Mouse (Mus musculus) stomach, embryonic 14.5 days (tissue): Measurements from ENCODE around the gene Sorbs2. TPM values are rescaled to one million over a fixed set of nuclear protein-coding genes. Genes with fewer than 3 reads are reported as not detected.

Experiments
- ATAC-seq: fragments of 200-750 bp; cut with Nextera tagmentation; 2 replicates; pipeline ENCODE4 v1.8.0; 2017; ENCODE audit warnings: low read depth, moderate TSS enrichment; ENCODE audit not compliant: insufficient number of reproducible peaks, insufficient read depth, low FRiP score
- H3K27ac ChIP-seq: fragments of 300-500 bp; sonication (generic); 2 replicates; pipeline ENCODE4 v1.5.1; 2014; ENCODE audit warnings: mild to moderate bottlenecking, low read length, moderate library complexity, mixed read lengths
- H3K27me3 ChIP-seq: fragments of 300-500 bp; sonication (generic); 2 replicates; pipeline ENCODE4 v1.6.1; 2014; ENCODE audit warnings: low read length, control low read depth, mixed read lengths; ENCODE audit not compliant: control insufficient read depth, insufficient read depth
- H3K36me3 ChIP-seq: fragments of 300-500 bp; sonication (generic); 2 replicates; pipeline ENCODE4 v1.6.1; 2014; ENCODE audit warnings: mild to moderate bottlenecking, control low read depth, low read length, moderate library complexity, mixed read lengths; ENCODE audit not compliant: control insufficient read depth, insufficient read depth
- H3K4me1 ChIP-seq: fragments of 300-500 bp; sonication (generic); 2 replicates; pipeline ENCODE4 v1.6.1; 2014; ENCODE audit warnings: low read length, control low read depth, mixed read lengths; ENCODE audit not compliant: control insufficient read depth, insufficient read depth
- H3K4me2 ChIP-seq: fragments of 300-500 bp; sonication (generic); replicated peaks from 2 replicates; pipeline ENCODE4 v1.6.1; 2014; ENCODE audit warnings: low read depth, low read length, control low read depth
- H3K4me3 ChIP-seq: fragments of 300-500 bp; sonication (generic); 2 replicates; pipeline ENCODE4 v1.5.1; 2014; ENCODE audit warnings: low read depth, low read length, control low read depth
- H3K9ac ChIP-seq: fragments of 300-500 bp; sonication (generic); replicated peaks from 2 replicates; pipeline ENCODE4 v1.6.1; 2014; ENCODE audit warnings: low read depth, mild to moderate bottlenecking, control low read depth, low read length, moderate library complexity, mixed read lengths
- H3K9me3 ChIP-seq: fragments of 300-500 bp; sonication (generic); 2 replicates; pipeline ENCODE4 v1.6.1; 2016; ENCODE audit warnings: low read depth, low read length, control low read depth; ENCODE audit not compliant: control insufficient read depth
- WGBS: fragments of 180-500 bp; shearing (Covaris S2); extraction: QIAGEN DNeasy Blood & Tissue Kit; methylation state at CpG from one replicate; pipeline ENCODE4 v1.1.7; 2014; 5-methylcytosine and 5-hydroxymethylcytosine counted together
- polyA plus RNA-seq: library from polyadenylated mRNA; unstranded; fragments of >200 nt; fragmentation: Nextera tagmentation; extraction: Ambion mirVana; gene quantifications from 2 replicates; pipeline ENCODE4 v1.2.1, GENCODE M21; 2014

Gene Sorbs2
- polyA plus RNA-seq, 1 experiment from 2014 or later: 32.1 TPM

- ATAC-seq: no peak
- no peak overlapping the region for H3K9ac ChIP-seq
- no peak overlapping the region for H3K27ac ChIP-seq
- H3K4me2 ChIP-seq: no peak overlapping the region
- 64% methylated on average over 8 of the region's 8 CpGs for WGBS
- no peak overlapping the region for H3K4me3 ChIP-seq
- no peaks in the 10 kb centered on the region for H3K9me3 ChIP-seq
- no peaks in the 10 kb centered on the region for H3K27me3 ChIP-seq
- no peaks in the 10 kb centered on the region for H3K36me3 ChIP-seq
- no peaks in the 10 kb centered on the region for H3K4me1 ChIP-seq
Measured at GRCm38 (mm10) chr8:45631023-45631422, 123.4 kb downstream of the Sorbs2 start.

- 82% methylated on average over 6 of the region's 6 CpGs for WGBS
- no peak overlapping the region for H3K4me2 ChIP-seq
- H3K4me3 ChIP-seq: no peak overlapping the region
- no peaks in the 10 kb centered on the region for H3K27me3 ChIP-seq
- H3K36me3 ChIP-seq: no peaks in the 10 kb centered on the region
- no peak overlapping the region for H3K9ac ChIP-seq
- ATAC-seq: no peak
- no peaks in the 10 kb centered on the region for H3K9me3 ChIP-seq
- no peaks in the 10 kb centered on the region for H3K4me1 ChIP-seq
- H3K27ac ChIP-seq: no peak overlapping the region
Measured at GRCm38 (mm10) chr8:45635155-45635554, 127.6 kb downstream of the Sorbs2 start.

- H3K4me1 ChIP-seq: no peaks in the 10 kb centered on the region
- no peak overlapping the region for H3K27ac ChIP-seq
- no peaks in the 10 kb centered on the region for H3K36me3 ChIP-seq
- H3K4me3 ChIP-seq: no peak overlapping the region
- ATAC-seq: no peak
- H3K9me3 ChIP-seq: no peaks in the 10 kb centered on the region
- H3K9ac ChIP-seq: no peak overlapping the region
- no peaks in the 10 kb centered on the region for H3K27me3 ChIP-seq
- no peak overlapping the region for H3K4me2 ChIP-seq
- 82% methylated on average over 1 of the region's 1 CpGs for WGBS
Measured at GRCm38 (mm10) chr8:45637745-45638144, 130.2 kb downstream of the Sorbs2 start.

DNA sequence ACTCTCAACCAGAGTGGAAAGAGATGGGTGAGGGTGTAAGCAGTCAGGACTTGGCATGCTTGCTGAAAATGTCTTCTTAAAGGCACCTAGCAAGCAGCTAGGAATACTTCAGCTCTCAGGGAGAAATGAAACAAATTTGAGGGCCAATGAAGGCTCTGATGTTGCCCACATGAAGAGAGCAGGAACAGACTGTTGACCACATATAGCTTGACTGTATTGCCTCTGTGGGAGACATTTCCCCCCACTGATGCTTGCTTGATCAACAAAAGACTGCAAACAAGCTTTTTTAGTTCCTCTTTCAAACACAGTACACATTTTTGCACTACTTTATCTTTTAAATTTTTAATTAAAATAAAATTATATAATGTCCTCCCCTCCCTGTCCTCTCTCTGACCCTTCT, 131.9 kb downstream of the Sorbs2 start:
- Histone ChIP-seq H3K4me2 (no peak overlapping the region), H3K9me3 (no peaks in the 10 kb centered on the region), H3K27me3 (no peaks in the 10 kb centered on the region), H3K4me1 (no peaks in the 10 kb centered on the region), H3K9ac (no peak overlapping the region), H3K36me3 (no peaks in the 10 kb centered on the region), H3K27ac (no peak overlapping the region), H3K4me3 (no peak overlapping the region)
- no peak for ATAC-seq

DNA sequence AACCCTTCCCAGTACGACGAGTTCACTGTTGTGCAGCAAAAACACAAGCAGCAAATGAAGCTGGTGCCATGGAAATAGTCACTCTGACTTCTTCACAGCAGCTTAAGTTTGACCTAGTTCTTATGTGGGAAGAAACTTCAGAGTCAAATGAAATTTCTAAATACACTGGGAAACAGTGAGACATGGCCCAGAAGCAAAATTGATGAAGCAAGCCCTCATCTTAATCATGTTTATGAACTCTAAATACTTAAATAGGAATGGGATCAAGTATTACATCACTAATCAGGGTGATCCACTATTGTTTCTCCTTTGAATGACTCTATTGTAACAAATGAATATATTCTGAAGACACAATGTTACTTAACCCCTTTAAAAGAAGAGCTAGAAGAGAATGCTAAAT, 137.1 kb downstream of the Sorbs2 start:
- no peak for ATAC-seq
- Histone ChIP-seq H3K36me3 (no peaks in the 10 kb centered on the region), H3K9ac (no peak overlapping the region), H3K27me3 (no peaks in the 10 kb centered on the region), H3K4me2 (no peak overlapping the region), H3K4me1 (no peaks in the 10 kb centered on the region), H3K9me3 (no peaks in the 10 kb centered on the region), H3K27ac (no peak overlapping the region), H3K4me3 (no peak overlapping the region)
- WGBS: 89% methylated on average over 2 of the region's 2 CpGs

GRCm38 (mm10) chr8:45649063-45649462, 141.5 kb downstream of the Sorbs2 start:
- Histone ChIP-seq H3K9ac (no peak overlapping the region), H3K4me3 (no peak overlapping the region), H3K9me3 (no peaks in the 10 kb centered on the region), H3K4me1 (no peaks in the 10 kb centered on the region), H3K27me3 (no peaks in the 10 kb centered on the region), H3K36me3 (no peaks in the 10 kb centered on the region), H3K4me2 (no peak overlapping the region), H3K27ac (no peak overlapping the region)
- no peak for ATAC-seq
- 93% methylated on average over 7 of the region's 7 CpGs for WGBS

GRCm38 (mm10) chr8:45649966-45650365, 142.4 kb downstream of the Sorbs2 start:
- Histone ChIP-seq H3K27me3 (no peaks in the 10 kb centered on the region), H3K27ac (no peak overlapping the region), H3K36me3 (no peaks in the 10 kb centered on the region), H3K4me1 (no peaks in the 10 kb centered on the region), H3K9me3 (no peaks in the 10 kb centered on the region), H3K4me3 (no peak overlapping the region), H3K9ac (no peak overlapping the region), H3K4me2 (no peak overlapping the region)
- WGBS: 76% methylated on average over 5 of the region's 5 CpGs
- no peak for ATAC-seq

GRCm38 (mm10) chr8:45658021-45658420, 150.4 kb downstream of the Sorbs2 start:
- no peaks in the 10 kb centered on the region for H3K9me3 ChIP-seq
- no peak overlapping the region for H3K27ac ChIP-seq
- 69% methylated on average over 3 of the region's 3 CpGs for WGBS
- H3K4me1 ChIP-seq: peaks cover 18% of the 10 kb centered on the region; the same call in 1 of the 2 replicates
- H3K9ac ChIP-seq: no peak overlapping the region
- ATAC-seq: no peak
- H3K4me2 ChIP-seq: no peak overlapping the region; the same call in 1 of the 2 replicates
- H3K36me3 ChIP-seq: no peaks in the 10 kb centered on the region
- H3K27me3 ChIP-seq: no peaks in the 10 kb centered on the region
- no peak overlapping the region for H3K4me3 ChIP-seq
